Mouse (Mus musculus): ENCODE measurements at regions not wholly inside any gene's neighbourhood (a gene's known extent, or its start where the extent isn't known, plus 50 kb on each side); places are given as distances from the start of the nearest gene placed in this dataset.

DNA sequence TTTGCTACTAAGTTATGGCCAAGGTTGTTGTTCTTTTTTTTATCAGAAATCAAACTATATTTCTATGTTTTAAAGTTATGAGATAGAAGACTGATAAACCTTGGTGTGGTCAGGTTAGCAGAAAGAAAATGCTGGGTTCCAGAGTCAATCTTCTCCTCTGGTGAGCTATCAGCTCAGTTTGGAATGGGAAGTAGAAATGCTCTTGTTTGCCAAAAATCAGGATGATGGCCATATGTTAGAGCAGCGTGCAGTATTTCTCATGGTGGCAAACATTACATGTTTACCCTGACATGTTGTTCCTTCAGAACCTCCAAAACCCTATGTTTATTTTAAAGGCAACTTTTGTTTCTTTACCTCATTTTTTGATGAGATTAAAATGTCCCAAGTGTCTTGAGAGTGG, 279.5 kb upstream of the Gdi2 start:
- no peak for TF ChIP-seq POLR2A (IDR thresholded peaks at IDR 0.05; ENCODE audit: borderline replicate concordance, extremely low read depth, low read depth, low read length)
- no peak for TF ChIP-seq CTCF (IDR thresholded peaks at IDR 0.05; ENCODE audit: insufficient read depth, low read length)

All from lung, adult 2 months (tissue).